Mouse (Mus musculus): ENCODE results near the gene Atp8a2.

DNA sequence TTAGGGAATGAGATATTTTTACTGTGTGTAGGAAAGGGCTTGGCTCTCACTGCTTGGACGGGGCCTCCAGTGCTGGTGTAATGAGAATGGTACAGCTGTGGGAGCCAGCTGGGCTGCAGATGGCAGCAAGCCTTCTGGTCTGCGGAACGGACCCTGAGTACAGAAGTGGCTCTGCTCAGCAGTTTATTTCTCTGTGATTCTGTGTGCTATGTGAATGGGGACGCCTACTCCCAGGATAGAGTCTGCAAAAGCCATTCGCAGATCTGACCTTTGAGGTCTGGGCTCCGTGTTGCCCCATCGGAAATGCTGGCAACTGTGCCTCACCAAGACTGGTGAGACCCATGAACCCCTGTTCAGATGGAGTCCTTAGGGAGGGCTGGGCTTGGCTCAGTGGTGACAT, 569.2 kb downstream of the Atp8a2 start:
- TF ChIP-seq GATA1 (IDR thresholded peaks at IDR 0.05; ENCODE audit: low read length) (no peak), TAL1 (IDR thresholded peaks at IDR 0.05; ENCODE audit: low read length) (no peak)
